Mouse (Mus musculus): ENCODE measurements around the gene Gm2a.

- TF ChIP-seq CTCF (IDR thresholded peaks at IDR 0.05; ENCODE audit: low read depth) = no peak
- no peak for TF ChIP-seq EP300 (optimal IDR thresholded peaks at IDR 0.05)
Measured at GRCm38 (mm10) chr11:55096731-55097462, 1.0 kb upstream of the Gm2a start.
